Mouse (Mus musculus): ENCODE results near the gene S100a7a.

DNA sequence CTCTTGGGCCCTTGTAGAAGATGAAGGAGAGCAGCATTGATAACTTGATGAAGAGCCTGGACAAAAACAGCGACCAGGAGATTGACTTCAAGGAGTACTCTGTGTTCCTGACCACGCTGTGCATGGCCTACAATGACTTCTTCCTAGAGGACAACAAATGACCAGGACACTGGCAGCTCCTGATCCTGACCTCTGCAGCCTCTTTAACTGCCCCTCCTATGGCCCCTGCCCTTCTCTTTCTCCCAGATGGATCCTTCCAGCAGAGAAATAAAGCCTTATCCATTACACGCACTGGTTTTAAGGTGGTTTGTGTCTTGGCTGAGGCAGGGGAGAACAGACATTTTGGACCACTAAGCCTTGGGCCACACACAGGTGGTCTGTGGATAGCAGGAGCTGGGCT lies 42.3 kb upstream of the S100a7a start:
- TF ChIP-seq POLR2A (IDR thresholded peaks at IDR 0.05; ENCODE audit: insufficient read depth, low read length): no peak
- no peak for TF ChIP-seq CTCF (IDR thresholded peaks at IDR 0.05; ENCODE audit: low read depth, low read length)
- TF ChIP-seq EP300 (IDR thresholded peaks at IDR 0.05; ENCODE audit: insufficient read depth, low read depth, low read length): no peak
